Mouse (Mus musculus) megakaryocyte, embryonic 14.5 days (primary cell): ENCODE results near the gene Ap1g2.

Experiments
- FLI1 ChIP-seq: IDR thresholded peaks from 2 replicates; pipeline ENCODE4 v1.6.1; 2012; ENCODE audit warnings: low read length, inconsistent platforms, mixed read lengths
- GATA1 ChIP-seq: IDR thresholded peaks from 3 replicates; pipeline ENCODE4 v1.6.1; 2012; ENCODE audit warnings: mixed read lengths, low read length, inconsistent platforms, borderline replicate concordance

DNA sequence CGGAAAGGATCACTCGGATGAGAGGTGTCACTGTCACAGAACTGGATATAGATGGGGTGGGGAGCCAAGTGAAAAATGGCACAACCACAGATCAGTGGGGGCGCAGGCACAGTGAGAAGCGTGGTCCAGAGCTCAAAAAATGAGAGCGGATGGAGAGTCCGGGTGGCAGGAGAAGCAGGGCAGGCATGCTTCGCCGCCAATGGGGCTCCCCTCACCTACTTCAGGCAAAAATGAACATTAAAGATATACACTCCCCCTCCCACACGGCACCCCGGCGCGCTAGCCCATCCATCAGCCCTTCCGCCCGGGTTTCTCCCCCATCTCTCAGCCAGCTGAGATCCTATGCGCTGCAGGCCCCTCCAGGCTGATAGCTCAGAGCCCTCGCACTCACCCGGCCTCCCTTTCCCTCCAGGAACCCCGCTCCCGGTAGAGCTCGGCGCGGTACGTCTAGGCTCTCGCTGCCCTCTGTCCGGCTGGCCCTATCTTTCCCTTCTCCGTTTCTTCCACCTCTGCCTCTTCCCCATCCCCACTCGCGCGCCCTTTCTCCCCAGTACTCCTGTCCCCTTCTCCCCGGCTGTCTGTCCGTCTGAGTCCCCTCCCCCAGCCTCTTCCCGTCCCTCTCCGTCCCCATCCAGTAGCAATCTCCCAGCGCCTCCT is 15.1 kb downstream of the Ap1g2 start:
- TF ChIP-seq GATA1: no peak
- no peak for TF ChIP-seq FLI1
